21 mouse cellular contexts compared by ENCODE assay signal in genomic region chr16:46407997-46408396, GRCm38 (mm10).
A peak's percentile ranks its signal among the peaks of the same experiment; 100 is the strongest.
DNase-seq lines count a peak whose midpoint lies in the region; ATAC-seq and TF ChIP-seq lines count a peak whose summit lies in the region.
"Had no signal": no experiment of that assay in that cellular context is flagged by ENCODE, and none has a peak within 500 bp of the region (broad histone marks: within the 10 kb centered on the region; RNA-seq: fewer than 3 reads in every experiment).

No protein-coding gene starts in this region.

- H3K4me3 ChIP-seq in kidney, postnatal 0 days (replicated peaks; ENCODE audit: low read depth, low read length), result no peak overlapping the region
- H3K4me3 ChIP-seq in kidney, embryonic 14.5 days (ENCODE audit: low read length), result no peak overlapping the region
- H3K4me3 ChIP-seq in limb, embryonic 11.5 days (ENCODE audit: low read depth, low read length), result no peak overlapping the region
- H3K4me3 ChIP-seq in limb, embryonic 10.5 days, result no peak overlapping the region

- WGBS in kidney, postnatal 0 days, result 88% methylated on average over 15 of the region's 15 CpGs
- WGBS in kidney, embryonic 14.5 days, result 90% methylated on average over 15 of the region's 15 CpGs
- 92% methylated on average over 15 of the region's 15 CpGs for whole genome bisulfite sequencing in limb, embryonic 11.5 days
- WGBS in limb, embryonic 10.5 days, result 95% methylated on average over 15 of the region's 15 CpGs

- intact Hi-C loops in heart, postnatal 36 days (cut with DNase I), result no loop called here

- peak; percentile 52; the same call in 1 of the 2 replicates for ATAC-seq in kidney, postnatal 0 days (replicated peaks; ENCODE audit: low FRiP score, low read depth)
- ATAC-seq in kidney, embryonic 14.5 days (ENCODE audit: low FRiP score, low TSS enrichment), result no peak
- no peak for ATAC-seq in limb, embryonic 11.5 days (ENCODE audit: insufficient number of reproducible peaks, low FRiP score, low TSS enrichment, low read depth)
- ATAC-seq: activated CD4-positive, CD25-positive, alpha-beta regulatory T cell, adult 4 months; CD4-positive, CD25-positive, alpha-beta regulatory T cell, adult 4 months; Patski had no signal

- H3K4me2 ChIP-seq in kidney, postnatal 0 days (ENCODE audit: low read length), result no peak overlapping the region
- no peak overlapping the region for H3K4me2 ChIP-seq in kidney, embryonic 14.5 days (replicated peaks; ENCODE audit: low read depth, low read length)
- H3K4me2 ChIP-seq in limb, embryonic 11.5 days (ENCODE audit: low read depth, severe bottlenecking), result no peak overlapping the region

- H3K4me1 ChIP-seq in kidney, postnatal 0 days (replicated peaks; ENCODE audit: insufficient read depth, low read length), result no peaks in the 10 kb centered on the region
- no peaks in the 10 kb centered on the region for H3K4me1 ChIP-seq in kidney, embryonic 14.5 days (ENCODE audit: control insufficient read depth, insufficient read depth, low read length)
- H3K4me1 ChIP-seq in limb, embryonic 11.5 days (ENCODE audit: control insufficient read depth, insufficient read depth, low read length), result no peaks in the 10 kb centered on the region
- H3K4me1 ChIP-seq in limb, embryonic 10.5 days, result no peaks in the 10 kb centered on the region

- H3K27me3 ChIP-seq in kidney, postnatal 0 days (ENCODE audit: insufficient read depth, low read length), result no peaks in the 10 kb centered on the region
- no peaks in the 10 kb centered on the region for H3K27me3 ChIP-seq in kidney, embryonic 14.5 days (ENCODE audit: control insufficient read depth, insufficient read depth, low read length)
- H3K27me3 ChIP-seq in limb, embryonic 11.5 days (ENCODE audit: control insufficient read depth, insufficient read depth, low read length), result no peaks in the 10 kb centered on the region
- no peaks in the 10 kb centered on the region for H3K27me3 ChIP-seq in limb, embryonic 10.5 days (ENCODE audit: low read depth, poor library complexity, severe bottlenecking)
- H3K27me3 ChIP-seq: CH12.LX, Patski had no signal

- H3K9ac ChIP-seq in kidney, postnatal 0 days (ENCODE audit: low read depth, low read length), result no peak overlapping the region
- no peak overlapping the region for H3K9ac ChIP-seq in kidney, embryonic 14.5 days (ENCODE audit: low read depth, low read length)
- H3K9ac ChIP-seq in limb, embryonic 11.5 days (ENCODE audit: low read length), result no peak overlapping the region

- no peak overlapping the region for H3K27ac ChIP-seq in kidney, postnatal 0 days
- no peak overlapping the region for H3K27ac ChIP-seq in kidney, embryonic 14.5 days (ENCODE audit: low read depth, low read length)
- H3K27ac ChIP-seq in limb, embryonic 11.5 days (replicated peaks; ENCODE audit: low read depth, low read length), result no peak overlapping the region
- H3K27ac ChIP-seq in limb, embryonic 10.5 days, result no peak overlapping the region

- no peaks in the 10 kb centered on the region for H3K9me3 ChIP-seq in kidney, postnatal 0 days (replicated peaks; ENCODE audit: low read length)
- no peaks in the 10 kb centered on the region for H3K9me3 ChIP-seq in kidney, embryonic 14.5 days (ENCODE audit: control insufficient read depth, low read length)
- H3K9me3 ChIP-seq in limb, embryonic 11.5 days (ENCODE audit: control insufficient read depth, low read length), result no peaks in the 10 kb centered on the region
- no peaks in the 10 kb centered on the region for H3K9me3 ChIP-seq in limb, embryonic 10.5 days (replicated peaks)

- no peak for TF ChIP-seq CTCF in kidney, postnatal 0 days (IDR thresholded peaks at IDR 0.05; ENCODE audit: low read depth)

- peak; percentile 58 for DNase-seq in heart, adult 11 months
- no peak for DNase-seq in heart, postnatal 36 days
- DNase-seq in kidney, postnatal 0 days (ENCODE audit: low spot score), result no peak
- DNase-seq in limb, embryonic 11.5 days (ENCODE audit: low spot score), result peak; percentile 12
- DNase-seq in limb, embryonic 10.5 days (ENCODE audit: low spot score), result no peak
- DNase-seq: adrenal gland, adult 2 months; adrenal gland, adult 8-10 months; adrenal gland, postnatal 10 days; adrenal gland, postnatal 14 days; adrenal gland, postnatal 25 days; adrenal gland, postnatal 36 days; B cell, adult 2 months; cerebellum, adult 11 months; cerebellum, adult 11-12 months; cerebellum, adult 18-20 months had no signal

- H3K36me3 ChIP-seq in kidney, postnatal 0 days (ENCODE audit: insufficient read depth, low read length), result no peaks in the 10 kb centered on the region
- no peaks in the 10 kb centered on the region for H3K36me3 ChIP-seq in kidney, embryonic 14.5 days (ENCODE audit: control insufficient read depth, insufficient read depth, low read length)
- no peaks in the 10 kb centered on the region; the same call in 1 of the 2 replicates for H3K36me3 ChIP-seq in limb, embryonic 11.5 days (ENCODE audit: control insufficient read depth, insufficient read depth, low read length)
- no peaks in the 10 kb centered on the region for H3K36me3 ChIP-seq in limb, embryonic 10.5 days
- H3K36me3 ChIP-seq: G1E had no signal

Comparison
In these comparisons a context has a peak if more than half of its experiments do, and no peak if none do; other contexts are left out.
1. DNase-seq: peak in heart, adult 11 months (single experiment) and limb, embryonic 11.5 days (single experiment); none in heart, postnatal 36 days (0 of 2), kidney, postnatal 0 days (single experiment) and limb, embryonic 10.5 days (single experiment).